Mouse (Mus musculus) kidney, postnatal 0 days (tissue): ENCODE data around the gene Rps11. TPM values are rescaled to one million over a fixed set of nuclear protein-coding genes. Genes with fewer than 3 reads are reported as not detected.

Experiments
- ATAC-seq: fragments of 200-750 bp; cut with Nextera tagmentation; replicated peaks from 2 replicates; pipeline ENCODE4 v1.8.0; 2017; ENCODE audit warnings: low read depth, moderate number of reproducible peaks, moderate TSS enrichment, moderate library complexity; ENCODE audit not compliant: low FRiP score
- DNase-seq: peaks from one replicate; pipeline ENCODE4 v3.0.0-alpha.2; 2016; ENCODE audit warnings: low spot score
- H3K27ac ChIP-seq: fragments of 300-500 bp; sonication (generic); 2 replicates; pipeline ENCODE4 v1.5.1; 2014; ENCODE audit warnings: mild to moderate bottlenecking
- H3K27me3 ChIP-seq: fragments of 300-500 bp; sonication (generic); 2 replicates; pipeline ENCODE4 v1.6.1; 2014; ENCODE audit warnings: low read length, mixed read lengths; ENCODE audit not compliant: insufficient read depth
- H3K36me3 ChIP-seq: fragments of 300-500 bp; sonication (generic); 2 replicates; pipeline ENCODE4 v1.6.1; 2014; ENCODE audit warnings: low read length, mixed read lengths; ENCODE audit not compliant: insufficient read depth
- H3K4me1 ChIP-seq: fragments of 300-500 bp; sonication (generic); replicated peaks from 2 replicates; pipeline ENCODE4 v1.6.1; 2014; ENCODE audit warnings: antibody characterized with exemption, low read length, mixed read lengths; ENCODE audit not compliant: insufficient read depth
- H3K4me2 ChIP-seq: fragments of 300-500 bp; sonication (generic); 2 replicates; pipeline ENCODE4 v1.6.1; 2014; ENCODE audit warnings: mild to moderate bottlenecking, low read length, moderate library complexity, mixed read lengths
- H3K4me3 ChIP-seq: fragments of 300-500 bp; sonication (generic); replicated peaks from 2 replicates; pipeline ENCODE4 v1.5.1; 2014; ENCODE audit warnings: low read depth, low read length
- H3K9ac ChIP-seq: fragments of 300-500 bp; sonication (generic); 2 replicates; pipeline ENCODE4 v1.6.1; 2014; ENCODE audit warnings: low read depth, low read length
- H3K9me3 ChIP-seq: fragments of 300-500 bp; sonication (generic); replicated peaks from 2 replicates; pipeline ENCODE4 v1.6.1; 2016; ENCODE audit warnings: low read length, inconsistent platforms, mixed read lengths
- CTCF ChIP-seq: IDR thresholded peaks from 2 replicates; pipeline ENCODE4 v1.5.1; 2016; ENCODE audit warnings: antibody characterized with exemption, low read depth, mild to moderate bottlenecking, moderate library complexity
- WGBS: fragments of 180-500 bp; shearing (Covaris S2); extraction: QIAGEN DNeasy Blood & Tissue Kit; methylation state at CpG from one replicate; pipeline ENCODE4 v1.1.7; 2014; 5-methylcytosine and 5-hydroxymethylcytosine counted together
- polyA plus RNA-seq: library from polyadenylated mRNA; unstranded; fragments of >200 nt; fragmentation: Nextera tagmentation; extraction: Ambion mirVana; gene quantifications from 2 replicates; pipeline ENCODE4 v1.2.1, GENCODE M21; 2015

Gene Rps11
- polyA plus RNA-seq, 1 experiment from 2014 or later, result 1,553 TPM

DNA sequence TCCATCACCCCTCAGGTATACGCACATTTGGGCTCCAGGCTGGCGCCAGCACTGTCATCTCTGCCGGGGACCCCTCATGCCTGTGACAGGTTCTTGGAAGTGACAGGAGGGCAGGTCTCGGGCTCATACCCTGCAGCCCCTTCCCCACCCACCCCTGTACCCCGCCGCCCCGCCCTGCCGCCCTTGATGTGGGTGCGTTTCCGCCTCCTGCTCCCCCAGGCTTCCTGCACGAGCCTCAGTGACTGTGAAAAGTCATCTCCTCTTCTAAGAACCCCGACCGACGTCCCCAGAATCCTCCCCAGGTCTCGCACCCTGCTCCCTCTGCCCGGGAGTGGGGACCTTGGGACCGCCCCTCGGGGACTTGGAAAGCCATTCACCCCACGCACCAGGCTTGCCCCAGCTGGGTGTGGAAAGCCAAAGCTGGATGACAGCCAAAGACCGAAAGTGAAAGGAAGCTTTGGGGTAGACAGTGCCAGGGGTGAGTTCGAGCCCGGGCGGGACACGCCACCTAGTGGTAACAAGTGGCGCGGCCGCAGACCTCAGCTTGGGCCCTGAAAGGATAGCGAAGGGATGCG lies 11.8 kb upstream of the Rps11 start, which contains the start of the genes Gm45713 and Flt3l:
TSS of gene Gm45713 (minus strand) at position 239 of the 575 bp plus-strand sequence.
TSS of gene Flt3l (minus strand) at position 440 of the 575 bp plus-strand sequence.
- Histone ChIP-seq H3K27me3 (no peaks in the 10 kb centered on the region), H3K4me1 (peaks cover 9% of the 10 kb centered on the region; the same call in 1 of the 2 replicates), H3K9ac (peak within 1 kb of the TSS; percentile 66), H3K36me3 (no peaks in the 10 kb centered on the region), H3K4me2 (peak within 1 kb of the TSS; percentile 91), H3K4me3 (peak within 1 kb of the TSS; percentile 67), H3K9me3 (no peaks in the 10 kb centered on the region), H3K27ac (no peak within 1 kb of the TSS; the same call in 1 of the 2 replicates)
- ATAC-seq (peak; percentile 73), DNase-seq (peak; percentile 93)
- peak; percentile 99 for TF ChIP-seq CTCF
- 1% methylated on average over 29 of the region's 29 CpGs for WGBS

DNA sequence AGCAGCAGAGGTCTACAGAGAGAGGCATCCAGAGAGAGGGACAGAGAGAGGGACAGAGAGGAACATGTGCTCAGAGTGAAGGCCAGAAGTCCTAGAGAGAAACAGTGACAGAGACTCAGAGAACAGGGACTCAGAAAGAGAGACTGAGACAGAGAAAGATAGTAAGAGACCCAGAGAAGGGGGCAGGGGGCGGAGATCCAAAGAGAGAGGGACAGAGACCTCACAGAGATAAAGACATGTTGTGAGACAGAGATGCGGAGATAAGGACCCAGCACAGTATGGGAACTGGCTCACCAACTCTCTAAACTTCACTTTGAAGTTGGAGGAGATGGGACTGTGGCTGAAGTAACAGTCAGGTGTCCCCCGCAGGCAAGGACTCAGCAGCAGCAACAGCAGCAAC lies 11.1 kb upstream of the Rps11 start:
- no peak for ATAC-seq
- Histone ChIP-seq H3K4me1 (peaks cover 9% of the 10 kb centered on the region; the same call in 1 of the 2 replicates), H3K27ac (no peak overlapping the region), H3K9ac (no peak overlapping the region), H3K36me3 (no peaks in the 10 kb centered on the region), H3K4me3 (peak overlapping the region; percentile 67; the same call in 1 of the 2 replicates), H3K4me2 (peak overlapping the region; percentile 91), H3K27me3 (no peaks in the 10 kb centered on the region), H3K9me3 (no peaks in the 10 kb centered on the region)
- no peak for TF ChIP-seq CTCF
- WGBS, result 85% methylated on average over 3 of the region's 3 CpGs
- DNase-seq, result no peak

DNA sequence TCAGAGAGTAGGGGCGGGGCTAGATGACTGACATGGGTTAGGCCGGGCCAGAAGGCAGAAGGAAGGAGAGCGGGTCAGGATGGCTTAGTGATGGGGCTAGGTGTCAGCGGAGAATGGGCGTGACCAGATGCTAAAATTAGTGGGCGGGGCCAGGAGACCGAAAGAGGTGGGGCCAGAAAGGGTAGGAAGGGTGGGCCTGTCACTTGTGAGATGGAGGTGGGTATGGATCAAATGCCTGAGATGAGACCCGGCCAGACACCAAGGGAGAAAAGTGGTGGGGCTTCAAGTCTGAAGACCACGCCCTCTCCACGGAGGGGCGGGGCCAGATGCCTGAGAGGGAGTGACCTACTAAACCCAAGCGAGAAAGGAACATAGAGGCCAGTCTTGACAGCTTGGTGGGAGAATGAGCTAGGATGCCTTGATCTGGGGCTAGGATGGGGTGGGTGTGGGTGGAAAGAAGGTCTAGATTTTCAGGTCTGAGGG lies 10.3 kb upstream of the Rps11 start:
- WGBS, result 15% methylated on average over 12 of the region's 12 CpGs
- Histone ChIP-seq H3K27ac (no peak overlapping the region), H3K4me2 (no peak overlapping the region), H3K36me3 (no peaks in the 10 kb centered on the region), H3K27me3 (no peaks in the 10 kb centered on the region), H3K4me1 (peaks cover 11% of the 10 kb centered on the region; the same call in 1 of the 2 replicates), H3K4me3 (no peak overlapping the region), H3K9ac (no peak overlapping the region), H3K9me3 (no peaks in the 10 kb centered on the region)
- TF ChIP-seq CTCF, result no peak
- ATAC-seq (peak; percentile 27), DNase-seq (peak; percentile 71)

DNA sequence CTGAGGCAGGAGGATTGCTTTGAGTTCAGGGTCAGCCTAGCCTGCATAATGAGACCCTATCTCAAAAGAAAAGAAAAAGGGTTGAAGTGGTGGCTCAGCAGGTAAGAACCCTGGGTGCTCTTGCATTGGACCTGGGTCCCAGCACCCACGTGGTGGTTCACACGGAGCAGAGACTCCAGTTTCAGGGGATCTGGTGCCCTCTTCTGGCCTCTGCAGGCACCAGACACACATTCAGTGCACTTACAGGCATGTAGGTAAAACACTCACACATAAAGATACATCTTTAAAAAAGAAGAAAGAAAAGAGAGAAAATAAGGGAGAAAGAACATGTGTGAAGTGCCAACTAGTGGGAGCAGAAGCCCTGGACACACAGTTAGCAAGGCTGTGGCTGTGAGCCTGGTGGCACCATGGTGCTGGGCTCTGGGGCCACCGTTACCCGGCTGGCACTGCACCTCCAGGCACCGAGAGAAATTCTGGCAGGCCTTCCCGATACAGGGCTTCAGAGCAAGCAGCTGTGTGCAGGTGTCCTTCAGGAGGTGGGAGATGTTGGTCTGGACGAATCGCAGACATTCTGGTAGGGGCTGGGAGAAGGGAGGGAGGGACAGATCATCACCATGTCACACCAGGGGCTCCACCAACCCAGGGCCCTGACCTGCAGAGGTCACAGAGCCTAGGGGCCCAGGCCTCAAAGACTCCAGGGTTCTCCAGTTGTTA lies 9.4 kb upstream of the Rps11 start:
- H3K36me3 ChIP-seq, result no peaks in the 10 kb centered on the region
- no peak overlapping the region for H3K4me3 ChIP-seq
- no peaks in the 10 kb centered on the region for H3K9me3 ChIP-seq
- ATAC-seq, result no peak
- H3K4me1 ChIP-seq, result peaks cover 17% of the 10 kb centered on the region; the same call in 1 of the 2 replicates
- H3K27me3 ChIP-seq, result no peaks in the 10 kb centered on the region
- TF ChIP-seq CTCF, result peak; percentile 38
- DNase-seq, result no peak
- H3K9ac ChIP-seq, result no peak overlapping the region
- 80% methylated on average over 8 of the region's 8 CpGs for WGBS
- no peak overlapping the region for H3K27ac ChIP-seq
- no peak overlapping the region for H3K4me2 ChIP-seq

DNA sequence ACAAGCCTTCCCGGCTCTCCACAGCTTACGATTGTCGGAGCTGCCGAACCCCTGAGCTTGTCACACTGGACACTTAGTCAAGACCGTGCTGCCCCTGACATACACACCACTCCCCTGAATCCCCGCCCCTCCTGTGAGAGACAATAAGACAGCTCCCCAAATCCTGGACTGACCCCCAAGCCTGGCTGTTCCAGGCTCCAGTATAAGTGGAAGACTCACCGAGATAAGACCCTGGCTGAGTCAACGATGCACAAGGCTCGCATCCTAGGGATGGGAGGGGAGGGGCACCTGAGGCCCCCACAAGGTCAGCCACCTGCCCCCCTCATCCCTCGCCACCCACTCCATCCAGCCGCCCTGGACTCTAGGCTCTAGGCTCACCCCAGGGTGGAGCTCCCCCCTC lies 7.6 kb upstream of the Rps11 start:
- no peak for TF ChIP-seq CTCF
- no peaks in the 10 kb centered on the region for H3K27me3 ChIP-seq
- no peak overlapping the region for H3K4me3 ChIP-seq
- H3K4me2 ChIP-seq, result no peak overlapping the region
- no peak overlapping the region for H3K9ac ChIP-seq
- no peak overlapping the region for H3K27ac ChIP-seq
- peaks cover under 1% of the 10 kb centered on the region; the same call in 1 of the 2 replicates for H3K36me3 ChIP-seq
- H3K4me1 ChIP-seq, result peaks cover 25% of the 10 kb centered on the region
- WGBS, result 81% methylated on average over 11 of the region's 11 CpGs
- no peaks in the 10 kb centered on the region for H3K9me3 ChIP-seq
- DNase-seq, result no peak
- no peak for ATAC-seq

DNA sequence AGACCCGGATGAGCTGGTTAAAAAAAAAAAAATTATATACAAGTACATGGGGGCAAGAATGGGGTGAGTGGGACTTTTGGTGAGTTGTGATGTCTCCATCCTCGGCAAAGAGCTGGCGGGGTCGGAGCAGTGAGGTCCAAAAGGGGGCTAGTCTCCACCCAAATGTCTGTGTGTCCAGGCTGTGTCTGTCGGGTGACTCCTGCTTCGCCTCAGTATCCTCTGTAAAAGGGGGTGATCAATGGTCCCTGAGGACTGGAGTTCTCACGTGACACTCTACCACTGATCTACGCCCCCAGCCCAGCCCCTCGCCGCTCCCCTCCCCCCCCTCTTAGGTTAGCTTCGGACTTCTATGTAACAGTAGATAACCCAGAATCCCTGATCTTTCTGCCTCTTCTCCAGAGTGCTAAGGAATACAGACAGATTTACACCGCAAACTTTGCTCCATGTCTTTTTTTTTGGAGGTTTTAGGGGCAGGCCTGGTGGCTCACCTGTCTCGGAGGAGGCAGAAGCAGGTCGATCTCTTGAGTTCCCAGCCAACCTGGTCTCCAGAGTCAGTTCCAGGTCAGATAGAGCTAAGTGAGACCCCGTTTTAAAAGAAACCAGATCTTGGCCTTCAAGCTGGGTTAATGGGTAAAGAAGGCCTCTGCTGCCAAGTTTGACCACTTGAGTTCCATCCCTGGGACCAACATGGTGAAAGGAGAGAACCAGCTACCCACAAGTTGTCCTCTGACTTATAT lies 5.7 kb upstream of the Rps11 start:
- no peak for ATAC-seq

More for the DNA sequence above, 5.7 kb upstream of the Rps11 start:
- 58% methylated on average over 15 of the region's 15 CpGs for WGBS
- Histone ChIP-seq H3K4me3 (no peak overlapping the region; the same call in 1 of the 2 replicates), H3K36me3 (peaks cover 19% of the 10 kb centered on the region), H3K9me3 (no peaks in the 10 kb centered on the region), H3K27ac (peak overlapping the region; percentile 90), H3K4me1 (peaks cover 32% of the 10 kb centered on the region), H3K27me3 (no peaks in the 10 kb centered on the region), H3K9ac (peak overlapping the region; percentile 60; the same call in 1 of the 2 replicates), H3K4me2 (peak overlapping the region; percentile 64)
- no peak for DNase-seq
- no peak for TF ChIP-seq CTCF
